Mouse (Mus musculus): ENCODE data around the gene Kdm3a.
A peak's percentile ranks its signal among the peaks of the same experiment; 100 is the strongest.

- TF ChIP-seq CTCF (IDR thresholded peaks at IDR 0.05; ENCODE audit: low read depth): no peak
- peak; percentile 37; the same call in 1 of the 2 replicates for TF ChIP-seq EP300 (IDR thresholded peaks at IDR 0.05; ENCODE audit: low read depth)
These were observed 88.9 kb downstream of the Kdm3a start, which contains the start of gene Chmp3 for GRCm38 (mm10) chr6:71543686-71544499.

All from liver, postnatal 0 days (tissue).